Mouse (Mus musculus) ES-Bruce4 (cell line): ENCODE data around the gene Disc1.

Experiments used
- CTCF ChIP-seq: IDR thresholded peaks from one replicate; pipeline ENCODE4 v1.8.1; 2011; ENCODE audit warnings: low read depth, low read length
- EP300 ChIP-seq: IDR thresholded peaks from 2 replicates; pipeline ENCODE4 v1.6.1; 2011; ENCODE audit warnings: low read depth, low read length; ENCODE audit not compliant: insufficient read depth
- POLR2A ChIP-seq: IDR thresholded peaks from one replicate; pipeline ENCODE4 v1.8.1; 2011; ENCODE audit warnings: low read length; ENCODE audit not compliant: insufficient read depth

DNA sequence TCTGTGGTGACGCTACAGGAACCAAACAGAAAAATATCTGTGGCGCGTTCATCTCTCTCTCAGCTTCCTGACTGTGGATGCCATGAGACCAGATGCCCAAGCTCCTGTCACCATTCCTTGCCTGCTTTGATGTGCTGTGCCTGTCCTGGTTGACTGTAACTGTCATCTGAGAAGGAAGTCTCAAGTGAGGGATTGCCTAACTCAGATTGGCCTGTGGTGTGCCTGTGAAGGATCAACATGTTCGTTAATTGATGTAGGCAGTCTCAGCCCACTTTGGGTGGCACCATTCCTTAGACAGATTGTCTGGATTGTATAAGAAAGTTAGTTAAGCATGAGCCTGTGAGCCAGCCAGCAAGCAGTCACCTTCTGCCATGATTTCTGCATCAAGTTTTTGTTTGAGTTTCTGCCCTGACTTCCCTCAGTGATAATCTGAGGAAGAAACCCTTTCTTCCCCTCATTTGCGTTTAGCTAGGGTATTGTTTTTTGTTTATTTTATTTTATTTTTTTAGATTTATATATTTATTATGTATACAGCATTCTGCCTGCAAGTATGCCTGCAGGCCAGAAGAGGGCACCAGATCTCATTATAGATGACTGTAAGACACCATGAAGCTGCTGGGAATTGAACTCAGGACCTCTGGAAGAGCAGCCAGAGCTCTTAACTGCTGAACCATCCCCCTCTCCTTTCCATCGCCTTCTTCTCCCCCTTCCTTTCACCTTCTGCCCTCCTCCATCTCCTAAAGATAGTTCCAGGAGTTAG, 14.3 kb downstream of the Disc1 start:
- TF ChIP-seq CTCF: no peak
- TF ChIP-seq EP300: no peak
- TF ChIP-seq POLR2A: no peak
